Mouse (Mus musculus) naive thymus-derived CD4-positive, alpha-beta T cell, adult 2 months (primary cell): Measurements from ENCODE around the gene Ralgps1.
A peak's percentile ranks its signal among the peaks of the same experiment; 100 is the strongest.

Source experiments
- DNase-seq: peaks from one replicate; pipeline ENCODE4 v3.0.0-alpha.2; 2011; ENCODE audit warnings: low read depth

The Ralgps1 gene

DNA sequence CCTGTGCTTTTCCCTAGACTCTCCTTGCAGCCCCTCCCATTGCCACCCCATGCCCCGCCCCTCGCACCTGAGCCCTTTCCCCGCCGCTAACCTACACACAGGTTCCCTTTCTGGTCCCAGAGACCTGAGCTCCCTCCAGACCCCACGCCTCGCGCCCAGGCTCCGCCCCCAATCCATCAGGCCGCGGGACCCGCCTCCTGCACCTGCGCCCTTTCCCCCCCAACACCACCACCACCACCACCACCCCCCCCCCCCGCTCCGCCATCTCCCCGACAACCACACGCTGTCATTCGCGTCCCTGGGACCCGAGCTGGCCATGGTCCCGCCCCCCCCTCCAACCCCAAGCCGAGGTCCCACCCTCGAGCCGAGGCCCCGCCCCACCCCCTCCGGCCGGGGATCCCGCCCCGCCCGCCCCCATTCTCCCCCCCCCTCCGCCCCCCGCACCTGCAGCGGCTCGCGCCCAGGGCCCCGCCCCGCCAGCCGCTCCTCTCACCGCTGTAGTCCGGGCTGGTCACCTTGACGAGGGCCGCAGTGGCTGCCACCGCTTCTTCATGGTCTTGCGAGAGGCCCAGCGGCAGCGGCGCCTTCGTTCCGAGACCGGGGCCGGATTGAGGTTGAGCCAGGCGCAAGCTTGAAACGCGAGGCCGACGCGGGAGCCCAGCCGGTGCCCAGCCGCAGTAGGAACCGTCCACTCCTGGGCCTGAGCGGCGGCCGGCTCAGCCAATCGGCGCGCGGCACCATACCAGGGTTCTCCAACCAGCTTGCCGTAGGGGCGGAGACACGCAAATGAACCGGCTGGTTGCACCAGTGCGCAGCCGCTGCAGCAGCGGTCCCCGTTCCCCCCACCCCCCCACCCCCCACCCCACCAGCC, at the start of gene Ralgps1:
Ralgps1 (minus strand) TSS at position 710 of the 871 bp plus-strand sequence.
- peak; percentile 95 for DNase-seq

DNA sequence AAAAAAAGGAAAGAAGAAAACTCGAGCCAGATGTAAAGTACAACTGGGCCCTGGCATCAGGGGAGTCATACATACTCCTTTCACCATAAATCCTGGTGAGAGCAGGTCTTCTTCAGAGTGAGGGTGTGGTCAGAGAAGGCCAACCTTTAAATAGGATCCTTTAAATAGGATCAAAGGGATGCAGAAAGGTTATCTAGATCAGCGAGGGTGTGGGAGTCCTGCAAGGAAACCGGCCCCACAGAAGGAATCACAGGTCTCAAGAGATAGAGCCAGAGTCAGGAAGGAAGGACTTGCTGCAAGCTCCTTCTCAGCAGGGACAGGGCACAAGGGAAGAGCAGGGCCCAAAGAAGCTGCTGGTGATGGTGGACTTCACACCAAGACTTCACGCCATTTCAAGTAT, 46.2 kb upstream of the Ralgps1 start:
- DNase-seq = no peak

GRCm38 (mm10) chr2:33414019-33414418, 42.7 kb upstream of the Ralgps1 start:
- DNase-seq = no peak

GRCm38 (mm10) chr2:33412111-33412510, 40.8 kb upstream of the Ralgps1 start:
- no peak for DNase-seq

DNA sequence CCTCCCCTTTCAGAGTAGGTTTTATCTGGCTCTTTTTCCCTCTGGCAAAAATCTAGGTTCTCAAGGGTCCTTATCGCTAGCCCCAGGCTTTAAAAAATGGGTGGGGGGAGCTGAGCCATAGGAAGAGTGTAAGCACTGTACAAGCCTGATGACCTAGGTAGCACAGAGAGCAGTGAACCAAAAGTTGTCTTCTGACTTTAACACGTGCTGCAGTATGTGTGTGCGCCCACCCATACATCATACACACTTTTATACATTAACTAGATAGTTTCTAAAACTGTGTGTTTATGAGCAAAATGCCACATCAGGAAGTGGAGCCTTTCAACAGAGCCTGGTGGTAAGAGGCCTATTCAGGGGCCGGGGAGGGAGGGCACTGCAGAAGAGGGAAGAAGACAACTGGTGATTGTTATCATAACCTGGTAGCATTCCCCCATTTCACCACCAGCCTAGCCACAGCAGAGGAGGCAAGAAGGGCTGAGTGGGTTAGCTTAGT, 32.3 kb upstream of the Ralgps1 start:
- peak; percentile 17 for DNase-seq

- no peak for DNase-seq
Measured at GRCm38 (mm10) chr2:33402638-33403037, 31.4 kb upstream of the Ralgps1 start.

GRCm38 (mm10) chr2:33402236-33402635, 30.9 kb upstream of the Ralgps1 start:
- peak; percentile 61 for DNase-seq

- no peak for DNase-seq
Measured at GRCm38 (mm10) chr2:33401217-33401616, 29.9 kb upstream of the Ralgps1 start.

GRCm38 (mm10) chr2:33400541-33400940, 29.3 kb upstream of the Ralgps1 start:
- no peak for DNase-seq

DNA sequence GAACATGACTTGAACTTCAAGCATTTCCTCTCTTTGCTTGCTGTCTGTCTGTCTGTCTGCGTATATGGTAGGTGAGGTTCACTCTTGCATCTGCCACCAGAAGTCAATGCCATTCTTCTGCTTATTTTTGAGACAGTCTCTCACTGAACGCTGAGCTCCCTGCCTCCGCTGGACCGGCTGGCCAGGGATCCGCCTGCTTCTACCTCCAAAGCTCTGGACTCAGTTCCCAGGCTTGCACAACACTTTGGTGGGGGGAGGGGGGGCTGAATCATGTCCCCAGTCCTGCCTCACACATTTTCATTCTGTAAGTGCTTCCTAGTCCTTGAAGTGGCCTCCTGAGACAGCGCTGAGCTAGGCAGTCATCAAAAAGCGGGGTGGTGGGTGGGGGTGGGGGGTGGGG, 27.8 kb upstream of the Ralgps1 start:
- no peak for DNase-seq

DNA sequence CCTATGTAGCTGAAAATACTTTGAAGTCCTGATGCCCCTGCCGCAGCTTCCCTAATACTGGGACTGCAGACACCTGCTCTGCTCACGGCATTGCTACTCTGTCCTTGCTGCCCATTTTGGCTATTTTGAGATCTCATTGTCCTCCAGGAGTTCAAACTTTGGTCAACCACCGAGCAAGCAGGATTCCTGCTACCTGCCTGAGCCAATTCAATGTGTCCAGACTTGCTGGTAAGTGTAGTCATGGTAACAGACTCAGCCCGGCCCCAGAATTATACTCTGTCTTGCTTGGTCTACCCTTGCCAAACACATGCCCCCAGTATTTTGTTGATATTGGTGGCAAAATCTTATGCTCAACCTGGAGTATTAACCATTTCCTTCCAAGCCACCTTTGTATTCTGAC, 25.8 kb upstream of the Ralgps1 start:
- no peak for DNase-seq

DNA sequence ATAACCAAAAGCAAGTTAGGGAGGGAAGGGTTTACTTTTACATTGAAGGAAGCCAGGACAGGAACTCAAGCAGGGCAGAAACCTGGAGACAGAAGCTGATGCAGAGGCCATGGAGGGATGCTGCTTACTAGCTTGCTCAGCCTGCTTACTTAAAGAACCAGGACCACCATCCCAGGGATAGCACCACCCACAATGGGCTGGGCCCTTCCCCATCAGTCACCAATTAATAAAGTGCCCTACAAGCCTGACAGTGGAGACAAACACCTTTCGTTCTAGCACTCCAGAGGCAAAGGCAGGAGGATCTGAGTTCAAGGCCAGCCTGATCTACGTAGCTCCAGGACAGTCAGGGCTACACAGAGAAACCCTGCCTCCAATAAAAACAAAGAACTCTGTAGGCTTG, 23.8 kb upstream of the Ralgps1 start:
- no peak for DNase-seq

DNA sequence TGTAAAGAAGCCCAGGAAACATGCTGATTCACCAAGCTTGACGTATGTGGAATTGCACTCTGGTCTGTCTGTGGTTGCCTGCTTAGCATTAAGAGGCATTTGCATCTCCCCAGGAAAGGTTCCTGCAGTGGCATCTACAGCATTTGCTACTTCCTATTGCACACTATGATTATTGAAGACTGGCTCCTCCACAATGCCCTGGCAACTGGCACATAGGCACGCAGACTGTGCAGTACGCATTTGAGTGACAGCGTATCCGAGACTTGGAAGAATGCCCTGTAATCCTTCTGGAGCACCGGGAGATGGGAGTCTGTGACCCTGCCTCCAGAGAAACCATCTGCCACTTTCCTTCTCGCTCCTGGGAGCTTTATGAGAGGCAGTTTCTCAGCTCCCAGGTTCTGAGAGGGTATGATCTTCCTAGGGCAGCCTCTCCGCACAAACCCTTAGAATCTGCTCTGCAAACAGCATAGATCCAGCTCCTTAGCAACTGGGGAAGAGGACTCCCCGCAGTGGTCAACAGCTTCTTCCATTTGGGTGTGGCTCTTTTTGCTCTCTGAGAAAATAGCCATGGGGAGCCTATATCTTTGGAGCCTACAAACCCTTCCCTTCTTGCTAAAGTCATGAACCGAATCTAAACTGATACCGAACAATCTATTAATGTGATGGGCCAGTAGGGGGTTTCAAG, 22.8 kb upstream of the Ralgps1 start:
- no peak for DNase-seq

DNA sequence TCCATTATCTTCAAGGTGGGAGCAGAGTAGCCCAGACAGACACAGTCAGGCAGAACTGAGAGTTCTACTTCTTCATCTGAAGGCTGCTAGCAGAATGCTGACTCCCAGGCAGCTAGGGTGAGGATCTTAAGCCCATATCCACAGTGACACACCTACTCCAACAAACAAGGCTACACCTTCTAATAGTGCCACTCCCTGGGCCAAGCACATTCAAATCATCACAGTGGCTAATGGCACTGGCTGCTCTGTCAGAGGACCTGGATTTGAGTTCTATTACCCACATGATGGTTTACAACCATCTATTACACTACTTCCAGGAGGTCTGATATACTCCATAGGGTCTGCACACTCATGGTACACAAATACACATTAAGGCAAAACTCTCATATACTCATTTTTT, 21.7 kb upstream of the Ralgps1 start:
- DNase-seq = no peak

- DNase-seq = no peak
Measured at GRCm38 (mm10) chr2:33371648-33372408, 542 bp upstream of the Ralgps1 start.

GRCm38 (mm10) chr2:33370276-33370776, 960 bp downstream of the Ralgps1 start:
- DNase-seq = no peak

DNA sequence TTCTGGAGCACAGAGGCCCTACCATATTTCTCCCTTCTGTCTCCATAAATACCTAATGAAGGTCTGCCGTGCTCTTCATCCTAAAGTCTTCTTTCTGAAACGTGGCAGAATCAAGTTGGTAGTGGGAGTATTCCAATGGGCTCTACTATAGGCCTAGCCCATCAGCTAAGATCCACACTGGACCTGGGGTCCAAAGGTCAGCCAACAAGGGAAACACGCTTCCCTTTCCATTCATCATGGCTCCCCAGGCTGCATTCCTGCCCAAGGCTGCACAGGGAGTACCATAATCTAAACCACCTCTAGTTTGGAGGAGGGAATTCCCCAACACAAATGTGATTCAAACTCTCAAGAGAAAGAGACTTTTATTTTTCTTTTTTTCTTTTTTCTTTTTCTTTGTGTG, 1.8 kb downstream of the Ralgps1 start:
- DNase-seq = no peak

GRCm38 (mm10) chr2:33368486-33368885, 2.8 kb downstream of the Ralgps1 start:
- DNase-seq = no peak

GRCm38 (mm10) chr2:33365703-33366471, 5.4 kb downstream of the Ralgps1 start:
- DNase-seq = no peak

GRCm38 (mm10) chr2:33364656-33365055, 6.6 kb downstream of the Ralgps1 start:
- DNase-seq = no peak

DNA sequence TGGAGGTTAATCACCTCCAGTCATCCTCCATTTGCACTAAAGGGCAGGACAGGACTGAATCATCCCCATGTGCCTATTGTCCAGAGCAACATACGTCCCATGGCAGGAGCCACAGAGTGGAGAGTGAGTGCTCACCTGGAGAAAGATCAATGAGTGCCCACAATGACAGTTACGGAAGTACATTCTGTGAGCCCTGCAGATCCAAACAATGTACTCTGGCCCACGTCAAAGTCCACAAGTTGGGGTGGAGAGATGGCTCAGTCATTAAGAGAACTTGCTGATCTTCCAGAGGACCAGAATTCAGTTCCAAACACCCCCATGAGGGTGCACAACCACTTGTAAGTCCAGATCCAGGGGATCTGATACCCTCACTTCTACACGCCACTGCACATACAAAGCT, 7.4 kb downstream of the Ralgps1 start:
- DNase-seq = no peak
